Mouse (Mus musculus) E14TG2a.4 (cell line): ENCODE results near the gene Ispd.

Experiments used
- CTCF ChIP-seq: conservative IDR thresholded peaks from 2 replicates; pipeline ENCODE4 v1.5.1; 2014; ENCODE audit warnings: low read length
- NANOG ChIP-seq: IDR thresholded peaks from 2 replicates; pipeline ENCODE4 v1.6.1; 2014; ENCODE audit warnings: borderline replicate concordance, low read length, mixed read lengths
- POU5F1 ChIP-seq: IDR thresholded peaks from 2 replicates; pipeline ENCODE4 v1.6.1; 2014; ENCODE audit warnings: low read length, borderline replicate concordance

GRCm38 (mm10) chr12:36425258-36425657 is 44.0 kb downstream of the Ispd start:
- TF ChIP-seq CTCF (no peak), POU5F1 (no peak), NANOG (no peak)
